Mouse (Mus musculus) kidney, postnatal 36 days (tissue): Measurements from ENCODE around the gene Cenpx.
A peak's percentile ranks its signal among the peaks of the same experiment; 100 is the strongest.
"Not testable (repeated sequence)": the region's sequence is repeated elsewhere in the genome, so short reads cannot be mapped to it uniquely, and the experiment has no call there.

Source experiments
- DNase-seq, 2 experiments: peaks; one replicate each; pipeline ENCODE4 v3.0.0; 2021 to 2022; ENCODE audit warnings: mixed read lengths in 2 of 2

Gene Cenpx

DNA sequence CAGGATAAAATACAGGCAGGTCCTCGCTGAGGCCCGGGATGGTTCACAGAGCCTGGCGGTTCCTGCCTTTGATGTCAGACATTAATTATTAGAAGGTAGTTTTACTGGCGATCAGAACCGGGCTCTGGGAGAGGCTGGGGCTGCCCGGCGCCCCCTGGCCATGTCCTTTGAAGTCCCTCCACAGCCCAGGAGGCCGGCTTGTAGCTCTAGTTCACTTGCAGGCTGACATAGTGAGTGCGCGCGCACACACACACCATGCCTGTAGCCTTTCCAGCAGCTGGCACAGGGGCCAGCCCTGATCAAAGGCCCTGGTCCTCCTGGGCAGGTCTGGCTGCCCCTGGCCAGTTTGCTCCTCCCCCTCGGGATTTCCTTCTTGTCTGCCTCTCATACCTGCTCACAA, 17.9 kb downstream of the Cenpx start:
- DNase-seq = peak; percentile 82 to 83

DNA sequence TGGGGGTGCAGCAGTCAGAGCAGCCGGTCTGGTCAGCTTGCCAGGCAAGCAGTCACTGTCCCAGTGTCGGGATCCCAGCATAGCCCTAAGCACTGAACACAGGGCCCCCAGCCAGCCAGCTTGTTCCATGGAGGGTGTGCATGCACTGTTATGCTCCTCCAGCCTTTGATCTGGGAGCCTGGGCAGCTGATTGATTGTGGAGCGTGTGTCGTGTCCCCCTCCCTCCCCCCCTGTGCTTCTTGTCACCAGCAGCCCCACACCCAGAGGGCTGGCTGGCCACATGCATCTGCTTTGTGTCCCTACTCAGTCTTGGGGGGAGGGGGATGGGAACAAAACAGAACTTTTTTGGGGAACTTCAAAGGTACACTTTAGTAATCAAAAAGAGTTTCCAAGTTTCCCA, 18.4 kb downstream of the Cenpx start:
- no peak for DNase-seq

DNA sequence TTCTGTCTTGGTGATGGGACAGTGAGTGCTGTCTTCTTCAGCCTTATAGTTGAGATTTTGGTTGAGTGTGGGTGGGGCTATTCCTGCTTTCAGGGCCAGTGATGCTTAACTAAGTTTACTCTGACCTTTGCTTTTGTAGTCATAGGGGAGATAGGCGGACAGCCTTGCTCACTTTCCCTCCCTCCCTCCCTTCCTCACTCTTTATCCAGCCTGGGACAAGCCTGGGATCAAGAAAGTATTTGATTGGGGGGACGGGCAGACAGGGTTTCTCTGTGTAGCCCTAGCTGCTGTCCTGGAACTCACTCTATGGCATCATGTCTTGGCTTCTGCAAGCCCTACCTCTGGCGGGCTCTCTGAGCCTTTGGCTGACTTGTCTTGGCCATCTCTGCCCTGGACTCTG, 20.1 kb downstream of the Cenpx start:
- peak; percentile 52 to 64 for DNase-seq

DNA sequence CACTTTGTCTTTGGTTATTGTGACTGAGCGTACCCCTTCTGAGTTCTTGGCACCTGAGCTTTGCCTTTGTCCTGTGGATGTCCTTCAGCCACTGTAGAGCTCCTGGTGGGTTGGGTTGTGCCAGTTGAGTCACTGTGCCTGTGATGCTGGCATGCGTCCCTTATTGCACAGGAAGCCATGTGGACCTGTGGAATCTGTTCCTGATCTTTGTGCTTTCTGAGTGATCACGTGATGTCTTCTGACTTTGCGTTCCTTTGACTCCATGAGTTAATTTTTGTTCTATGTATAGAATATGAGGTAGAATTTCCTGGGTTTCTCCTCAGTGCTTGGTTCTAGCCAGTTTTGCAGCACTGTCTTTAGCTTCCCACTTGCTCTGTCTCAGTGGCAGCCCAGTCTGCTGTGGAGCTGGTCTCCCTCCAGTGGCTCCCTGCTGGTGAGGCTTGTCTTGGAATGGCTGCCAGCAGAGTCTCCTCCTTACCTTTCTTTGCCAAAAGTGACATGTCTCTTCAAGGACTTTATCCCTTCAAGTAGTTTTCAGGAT, 21.0 kb downstream of the Cenpx start:
- DNase-seq = peak; percentile 76 to 81

DNA sequence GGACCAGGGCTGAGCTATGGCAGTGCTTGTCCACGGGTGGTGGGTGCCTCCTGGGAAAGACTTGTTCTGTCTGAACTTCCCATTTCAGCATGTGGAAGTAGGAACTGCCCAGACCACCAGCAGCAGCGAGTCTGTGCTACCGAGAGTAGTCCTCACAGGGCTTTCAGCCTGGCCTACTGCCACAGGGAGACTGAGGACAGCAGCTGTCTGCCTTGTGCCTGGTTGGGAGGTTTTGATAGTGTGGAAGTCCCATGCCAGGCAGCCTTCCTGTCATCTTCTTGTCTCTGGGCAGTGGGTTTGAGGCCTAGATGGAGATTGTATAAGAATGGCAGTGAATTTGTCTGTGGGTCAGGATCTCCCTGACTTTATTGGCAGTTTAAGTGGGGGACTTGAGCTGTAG, 24.2 kb downstream of the Cenpx start:
- DNase-seq = no peak

DNA sequence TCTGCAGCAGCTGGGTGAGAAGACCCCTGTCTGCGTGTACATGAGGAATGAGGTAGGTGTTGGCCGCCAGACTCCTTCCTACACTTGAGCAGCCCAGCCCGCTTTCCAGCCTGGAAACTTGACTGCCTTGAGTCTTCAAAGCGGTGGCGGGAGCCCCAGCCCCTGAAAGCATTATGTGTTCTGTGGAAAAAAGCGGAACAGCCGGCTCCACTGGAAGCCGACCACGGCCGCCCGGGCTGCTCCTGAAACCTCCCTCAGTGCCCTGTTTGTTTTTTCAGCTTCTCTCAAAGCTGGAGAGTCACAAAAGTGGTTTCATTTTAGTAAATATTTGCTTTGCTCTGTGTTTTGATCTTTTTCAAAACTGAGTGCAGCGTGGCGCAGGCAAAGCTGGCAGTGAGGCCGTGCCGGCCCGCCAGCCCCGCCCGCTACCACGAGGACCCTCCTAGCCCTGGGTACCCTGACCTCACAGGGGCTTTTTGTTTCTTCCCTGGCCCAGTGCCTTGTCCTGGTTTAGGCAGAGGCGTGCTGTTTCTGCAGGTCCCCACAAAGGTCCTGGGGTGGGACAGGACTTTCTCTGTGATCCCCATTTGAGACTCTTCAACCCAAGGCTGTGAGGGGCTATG, 26.8 kb downstream of the Cenpx start:
- no peak for DNase-seq

DNA sequence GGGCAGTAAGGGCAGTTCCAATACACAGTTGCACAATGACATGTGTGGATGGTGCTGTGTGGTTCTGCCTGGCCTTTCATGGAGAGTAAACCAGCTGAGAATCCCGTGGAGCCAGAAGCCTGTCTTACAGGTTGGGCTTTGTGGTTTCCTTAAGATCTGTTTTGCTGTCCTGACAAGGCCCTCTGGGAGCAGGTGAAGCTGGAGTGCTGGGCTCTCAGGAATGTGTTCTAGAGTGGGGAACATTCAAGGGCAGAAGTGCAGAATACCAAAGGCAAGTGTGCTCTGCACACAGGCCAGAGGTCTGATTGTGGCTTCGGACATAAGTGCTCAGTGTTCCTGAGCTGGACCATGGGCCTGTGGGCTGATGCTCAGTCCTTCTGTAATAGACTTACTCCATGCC, 28.9 kb downstream of the Cenpx start:
- DNase-seq = no peak

DNA sequence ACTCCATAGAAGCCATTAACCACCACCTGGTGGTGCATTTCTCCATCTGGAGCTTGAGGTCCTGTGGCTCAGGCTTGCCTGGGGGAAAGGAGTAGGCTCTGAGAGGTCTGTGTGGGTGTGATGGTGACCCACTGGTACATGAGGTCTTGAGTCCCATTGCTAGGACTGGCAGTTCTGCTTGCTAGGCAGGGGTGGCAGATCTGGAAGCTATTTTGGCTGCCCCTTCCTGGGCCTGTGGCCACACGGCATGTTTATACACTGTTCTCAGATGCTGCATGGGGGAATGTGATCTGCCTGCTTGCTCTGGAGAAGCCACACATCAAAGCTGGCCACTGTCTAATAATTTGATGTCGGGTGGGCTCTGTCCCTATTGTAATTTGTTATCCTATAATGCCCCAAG, 29.5 kb downstream of the Cenpx start:
- DNase-seq = no peak

DNA sequence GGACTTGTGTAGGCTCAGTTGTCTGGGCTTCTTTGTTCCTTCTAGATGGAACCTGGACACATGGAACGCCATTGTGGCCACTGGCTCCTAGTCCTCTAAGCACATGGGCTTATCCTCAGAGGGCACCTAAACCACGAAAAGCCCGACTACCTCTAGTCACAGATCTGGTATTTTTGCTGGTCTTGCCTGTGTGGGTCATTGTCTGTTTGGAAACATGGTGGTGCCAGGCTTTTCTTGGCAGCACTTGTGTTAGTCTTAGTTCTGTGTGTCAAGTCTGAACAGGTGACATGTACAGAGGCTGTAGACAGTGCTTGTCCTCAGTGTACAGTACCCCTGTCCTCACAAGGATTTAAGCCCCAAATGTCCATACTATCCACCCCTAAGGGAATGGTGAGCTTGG, 30.0 kb downstream of the Cenpx start:
- no peak for DNase-seq

DNA sequence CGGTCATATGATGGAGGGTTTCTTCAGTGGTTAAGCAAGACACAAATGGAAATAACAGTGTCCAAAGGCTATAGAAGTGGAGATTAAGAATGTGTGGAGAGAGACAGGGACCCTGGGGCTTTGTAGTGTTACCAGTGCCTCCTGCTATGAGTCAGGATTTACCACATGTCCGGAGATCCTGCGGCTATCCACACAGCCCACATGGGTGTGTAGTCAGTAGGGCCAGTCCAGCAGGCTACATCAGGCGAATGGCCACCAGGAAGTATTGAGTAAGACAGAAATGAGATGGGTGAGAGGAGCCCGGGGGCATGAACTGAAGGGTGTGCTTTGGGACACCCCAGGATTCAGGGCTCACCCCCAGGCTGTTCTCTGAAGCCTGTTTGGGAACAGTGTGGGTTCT, 30.9 kb downstream of the Cenpx start:
- DNase-seq = no peak

DNA sequence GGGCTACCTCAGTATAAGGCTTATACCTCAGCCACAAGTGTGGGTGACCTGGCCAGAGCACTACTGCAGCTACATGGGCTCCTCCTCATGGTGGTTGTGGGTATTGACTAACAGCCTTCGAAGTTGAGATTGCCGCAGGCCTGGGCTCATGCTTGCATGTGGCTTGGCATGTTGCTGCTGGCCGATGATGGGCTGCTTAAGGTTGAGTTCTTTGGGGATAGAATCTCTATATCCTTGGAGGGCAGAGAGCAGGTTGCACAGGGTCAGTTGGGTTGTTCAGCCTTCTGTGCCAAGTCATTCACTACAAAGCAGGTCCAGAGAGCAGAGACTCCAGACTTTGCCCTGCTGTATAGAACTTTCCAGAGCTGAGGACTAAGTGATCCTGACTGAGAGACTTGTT, 33.6 kb downstream of the Cenpx start:
- peak; percentile 69 to 89 for DNase-seq

DNA sequence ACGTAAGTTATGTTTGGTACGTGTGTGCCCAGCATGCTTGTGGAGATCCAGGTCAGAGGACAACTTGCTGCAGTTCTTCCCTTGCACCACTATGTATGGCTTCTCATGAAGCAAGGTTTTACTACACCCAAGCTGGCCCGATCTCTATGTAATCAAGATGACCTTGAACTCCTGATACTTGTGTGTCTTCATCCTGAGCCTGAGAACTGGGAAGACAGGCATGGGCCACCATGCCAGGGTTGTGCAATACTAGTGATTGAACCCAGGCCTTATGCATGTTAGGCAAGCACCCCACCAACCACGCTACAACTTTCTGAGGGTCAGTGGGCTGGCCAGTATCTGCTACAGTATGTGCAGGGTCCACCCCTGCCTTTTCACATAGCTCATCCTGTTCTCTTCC, 36.6 kb downstream of the Cenpx start:
- DNase-seq = no peak

DNA sequence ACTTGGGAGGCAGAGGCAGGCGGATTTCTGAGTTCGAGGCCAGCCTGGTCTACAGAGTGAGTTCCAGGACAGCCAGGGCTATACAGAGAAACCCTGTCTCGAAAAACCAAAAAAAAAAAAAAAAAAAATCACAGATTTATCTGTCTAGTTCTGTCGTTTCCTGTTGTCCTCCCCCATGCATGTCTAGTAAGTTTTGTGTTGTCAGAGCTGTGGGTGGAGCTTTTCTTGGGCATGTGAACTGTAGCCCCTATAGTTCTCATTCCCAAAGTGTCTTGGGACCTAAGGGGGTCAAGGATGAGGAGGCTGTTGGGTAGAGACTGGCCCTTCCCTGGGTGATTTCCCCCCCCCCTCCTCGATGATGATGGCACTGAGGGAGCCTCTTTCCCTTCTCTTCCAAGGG, 37.7 kb downstream of the Cenpx start:
- not testable (repeated sequence) for DNase-seq

DNA sequence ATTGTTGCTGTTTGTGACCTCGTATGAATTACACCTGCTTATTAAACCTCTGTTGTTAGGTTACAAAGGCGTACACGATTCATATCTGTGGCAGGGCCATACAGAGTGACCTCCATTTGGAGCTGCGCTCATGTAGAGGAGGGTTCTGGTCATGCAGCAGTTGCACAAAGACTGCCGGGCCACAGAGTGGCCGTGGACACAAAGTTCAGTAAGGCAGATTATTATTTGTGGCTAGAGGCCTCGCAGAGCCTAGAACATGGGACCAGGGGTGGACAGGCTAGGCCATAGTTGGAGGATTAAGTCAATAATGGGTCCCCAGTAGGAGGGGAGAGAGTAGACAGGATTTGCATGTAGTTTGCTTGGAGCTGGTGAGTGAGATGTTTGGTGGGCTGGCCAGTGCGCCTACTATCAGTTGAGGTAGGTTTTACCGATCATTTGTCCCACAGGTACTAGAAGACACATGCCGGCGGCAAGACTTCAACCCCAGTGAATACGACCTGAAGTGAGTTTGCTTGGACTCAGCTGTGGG, 39.9 kb downstream of the Cenpx start:
- DNase-seq = peak in 1 of 2 experiments; percentile 45

DNA sequence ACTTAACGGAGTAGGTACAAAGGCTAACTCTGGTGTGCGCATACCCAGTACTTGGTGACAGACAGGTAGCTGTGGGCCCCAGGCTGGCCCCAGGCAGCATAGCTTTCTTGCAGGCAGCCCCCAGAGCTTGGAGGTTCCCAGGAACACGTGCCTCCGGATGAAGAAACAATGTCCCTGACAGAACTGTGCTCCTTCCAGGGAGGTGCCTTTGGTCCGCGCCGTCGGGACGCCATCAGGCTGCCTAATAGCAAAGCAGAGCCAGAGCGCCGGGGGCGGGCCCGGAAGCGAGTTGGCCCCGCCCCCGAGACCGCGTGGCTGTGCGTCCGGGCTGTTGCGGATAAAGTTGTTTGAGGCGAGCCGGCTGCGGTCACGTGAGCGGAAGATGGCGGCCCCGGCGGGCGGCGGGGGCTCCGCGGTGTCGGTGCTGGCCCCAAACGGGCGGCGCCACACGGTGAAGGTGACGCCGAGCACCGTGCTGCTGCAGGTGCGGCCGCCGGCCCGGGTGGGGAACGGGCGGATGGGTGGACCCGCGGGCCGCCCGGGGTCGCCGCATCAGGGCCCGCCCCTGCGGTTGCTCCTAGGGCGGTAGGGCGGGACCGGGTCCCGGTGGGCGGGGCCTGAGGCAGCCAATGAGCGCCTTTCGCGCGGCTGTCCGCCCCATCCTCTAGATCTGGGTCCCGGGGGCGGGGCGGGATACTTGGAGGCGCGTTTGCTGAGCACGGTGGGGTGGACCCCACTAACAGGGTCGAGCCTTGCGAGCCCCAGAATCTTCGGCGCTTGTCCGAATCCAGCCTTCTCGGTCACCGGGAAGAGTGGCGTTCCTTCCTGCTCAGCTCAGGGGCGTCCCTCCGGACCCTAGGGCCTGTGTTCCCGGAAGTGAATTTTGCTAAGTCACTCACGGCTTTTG, 40.6 kb downstream of the Cenpx start, which contains the start of gene Aspscr1:
Gene Aspscr1, plus strand, starts transcription at position 287 of the 907 bp plus-strand sequence.
- peak; percentile 97 to 99 for DNase-seq

DNA sequence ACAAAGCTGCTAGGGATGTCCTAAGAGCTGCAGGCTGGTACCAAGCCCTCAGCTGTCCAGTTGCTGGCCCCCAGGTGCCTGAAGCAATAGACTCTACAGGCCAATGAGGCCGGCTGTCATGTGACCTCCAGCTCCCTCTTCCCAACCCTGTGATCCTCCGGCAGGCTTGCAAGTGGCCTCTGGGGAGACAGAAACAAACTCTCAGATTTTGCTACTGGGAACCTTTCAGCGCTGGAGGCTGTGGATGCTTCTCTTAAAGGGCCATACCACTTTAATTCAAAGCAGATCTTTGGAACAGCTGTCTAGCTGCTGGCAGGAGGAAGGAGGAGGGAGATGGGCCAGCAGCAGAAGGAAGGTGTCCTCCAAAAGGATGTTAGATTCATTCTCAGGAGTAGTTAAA, 46.9 kb downstream of the Cenpx start:
- no peak for DNase-seq

DNA sequence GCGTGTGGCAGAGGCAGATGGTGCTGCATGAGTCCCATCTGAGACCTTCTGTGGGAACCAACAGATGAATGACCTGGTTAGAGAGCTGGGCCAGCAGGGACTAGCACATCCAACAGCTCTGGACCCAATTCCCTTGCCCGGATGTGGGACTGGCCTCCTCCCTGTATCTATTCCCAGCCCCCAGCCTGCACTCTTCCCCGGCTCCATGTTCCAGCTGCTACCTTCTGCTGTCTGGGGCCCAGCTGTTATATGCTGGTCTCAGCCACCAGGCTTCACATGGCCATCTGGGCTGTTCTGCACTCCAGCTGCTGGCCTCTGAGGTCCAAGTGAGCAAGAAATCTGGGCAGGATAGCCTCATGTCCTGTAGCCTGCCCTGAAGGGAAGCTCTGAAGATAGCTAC, 48.1 kb downstream of the Cenpx start:
- DNase-seq = no peak

DNA sequence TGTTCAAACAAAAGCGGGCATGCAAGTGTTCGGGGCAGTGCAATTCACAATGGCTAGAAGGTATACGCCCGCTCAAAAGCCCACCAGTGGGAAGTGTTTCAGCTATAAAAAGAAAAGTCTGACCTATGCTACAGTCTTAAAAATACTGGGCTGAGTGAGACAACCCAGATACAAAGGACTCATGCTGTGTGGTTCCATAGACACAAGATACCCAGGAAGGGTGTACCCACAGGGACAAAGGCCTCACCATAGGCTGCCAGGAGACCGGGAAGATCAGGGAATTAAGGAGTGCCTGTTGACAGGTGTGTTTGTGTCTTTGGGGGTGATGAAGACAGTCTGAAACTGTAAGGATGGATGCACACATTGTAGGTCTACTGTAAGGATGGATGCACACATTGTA, 49.8 kb downstream of the Cenpx start:
- DNase-seq = no peak

DNA sequence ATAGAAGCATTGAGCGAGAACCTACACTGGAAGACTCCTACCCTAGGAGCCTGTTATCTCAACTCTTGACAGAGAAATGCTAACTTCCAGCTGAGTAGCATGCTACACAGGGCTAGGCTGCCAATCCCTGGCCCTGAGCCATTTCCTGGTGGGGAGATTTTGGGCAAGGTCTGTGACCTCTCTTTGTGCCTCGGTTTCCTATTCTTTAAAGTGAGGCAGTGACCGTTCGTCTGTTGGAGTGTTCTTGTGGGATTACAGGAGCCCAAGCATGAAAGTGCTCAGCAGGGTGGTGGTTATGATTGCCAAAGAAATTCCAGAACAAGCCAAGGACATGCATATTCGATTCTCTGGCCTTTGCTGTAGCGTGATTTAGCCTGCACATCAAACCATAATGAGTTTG, 50.8 kb downstream of the Cenpx start:
- no peak for DNase-seq

DNA sequence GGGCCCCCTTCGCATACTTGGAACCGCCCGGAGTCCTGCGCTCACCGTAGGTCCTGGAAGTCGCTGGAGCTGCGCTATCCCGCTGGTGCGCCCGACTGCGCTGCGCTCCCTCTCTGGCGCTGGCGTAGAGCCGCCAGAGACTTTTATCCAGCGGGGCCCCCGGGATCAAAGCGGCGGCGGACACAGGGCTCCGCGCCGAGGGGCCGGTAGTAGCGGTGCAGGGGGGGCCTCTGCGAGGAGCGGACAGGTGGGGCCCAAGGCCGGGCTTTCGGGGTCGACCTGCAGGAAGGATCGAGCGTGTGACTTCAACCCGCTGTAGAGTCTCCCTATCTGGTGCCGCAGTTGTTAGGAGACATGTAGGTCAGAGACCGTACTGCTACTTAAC, 52.5 kb downstream of the Cenpx start, which contains the start of gene Notum:
Gene Notum, minus strand, starts transcription at position 100 of the 385 bp plus-strand sequence.
- no peak for DNase-seq
